Mouse (Mus musculus): Measurements from ENCODE around the gene Morn3. TPM values are rescaled to one million over a fixed set of nuclear protein-coding genes. Genes with fewer than 3 reads are reported as not detected.
A peak's percentile ranks its signal among the peaks of the same experiment; 100 is the strongest.

Gene Morn3
- polyA plus RNA-seq (2015; fragmentation: Nextera tagmentation; extraction: Ambion mirVana): 0.57 TPM in 1 of 2 replicates, not detected in the other

- Histone ChIP-seq H3K4me1 (ENCODE audit: control insufficient read depth, insufficient read depth, low read length) (peaks cover 8% of the 10 kb centered on the region), H3K4me2 (ENCODE audit: low read depth, low read length) (no peak within 1 kb of the TSS), H3K27ac (ENCODE audit: low read length) (no peak within 1 kb of the TSS), H3K4me3 (ENCODE audit: low read length) (no peak within 1 kb of the TSS), H3K9me3 (ENCODE audit: control insufficient read depth, low read length) (no peaks in the 10 kb centered on the region), H3K36me3 (ENCODE audit: control insufficient read depth, insufficient read depth, low read length) (no peaks in the 10 kb centered on the region), H3K27me3 (replicated peaks; ENCODE audit: control insufficient read depth, insufficient read depth, low read length) (no peaks in the 10 kb centered on the region), H3K9ac (ENCODE audit: low read depth, low read length) (no peak within 1 kb of the TSS)
- ATAC-seq: no peak
- WGBS: 74% methylated on average over 3 of the region's 3 CpGs
Measured at GRCm38 (mm10) chr5:123046916-123047315, at the start of gene Morn3. Morn3 (minus strand) TSS chr5:123047016.

- no peaks in the 10 kb centered on the region for H3K9me3 ChIP-seq (ENCODE audit: control insufficient read depth, low read length)
- no peaks in the 10 kb centered on the region for H3K36me3 ChIP-seq (ENCODE audit: control insufficient read depth, insufficient read depth, low read length)
- H3K4me2 ChIP-seq (ENCODE audit: low read depth, low read length): no peak overlapping the region
- H3K4me1 ChIP-seq (ENCODE audit: control insufficient read depth, insufficient read depth, low read length): no peaks in the 10 kb centered on the region
- H3K4me3 ChIP-seq (ENCODE audit: low read length): no peak overlapping the region
- ATAC-seq: no peak
- WGBS: 89% methylated on average over 8 of the region's 8 CpGs
- no peak overlapping the region for H3K9ac ChIP-seq (ENCODE audit: low read depth, low read length)
- no peak overlapping the region for H3K27ac ChIP-seq (ENCODE audit: low read length)
- H3K27me3 ChIP-seq (replicated peaks; ENCODE audit: control insufficient read depth, insufficient read depth, low read length): no peaks in the 10 kb centered on the region
Measured at GRCm38 (mm10) chr5:123096299-123096698, 49.5 kb upstream of the Morn3 start.

- Histone ChIP-seq H3K9me3 (ENCODE audit: control insufficient read depth, low read length) (no peaks in the 10 kb centered on the region), H3K9ac (ENCODE audit: low read depth, low read length) (no peak overlapping the region), H3K27me3 (replicated peaks; ENCODE audit: control insufficient read depth, insufficient read depth, low read length) (no peaks in the 10 kb centered on the region), H3K4me3 (ENCODE audit: low read length) (no peak overlapping the region), H3K36me3 (ENCODE audit: control insufficient read depth, insufficient read depth, low read length) (no peaks in the 10 kb centered on the region), H3K4me1 (ENCODE audit: control insufficient read depth, insufficient read depth, low read length) (no peaks in the 10 kb centered on the region), H3K4me2 (ENCODE audit: low read depth, low read length) (no peak overlapping the region), H3K27ac (ENCODE audit: low read length) (no peak overlapping the region)
- peak; percentile 73 for ATAC-seq
- WGBS: 76% methylated on average over 25 of the region's 25 CpGs
Measured at GRCm38 (mm10) chr5:123094238-123094991, 47.6 kb upstream of the Morn3 start.

GRCm38 (mm10) chr5:123093077-123093633 lies 46.3 kb upstream of the Morn3 start:
- H3K4me2 ChIP-seq (ENCODE audit: low read depth, low read length): no peak overlapping the region
- WGBS: 63% methylated on average over 14 of the region's 14 CpGs
- H3K9me3 ChIP-seq (ENCODE audit: control insufficient read depth, low read length): no peaks in the 10 kb centered on the region
- no peaks in the 10 kb centered on the region for H3K36me3 ChIP-seq (ENCODE audit: control insufficient read depth, insufficient read depth, low read length)
- ATAC-seq: no peak
- no peaks in the 10 kb centered on the region for H3K27me3 ChIP-seq (replicated peaks; ENCODE audit: control insufficient read depth, insufficient read depth, low read length)
- no peak overlapping the region for H3K27ac ChIP-seq (ENCODE audit: low read length)
- H3K4me3 ChIP-seq (ENCODE audit: low read length): no peak overlapping the region
- no peak overlapping the region for H3K9ac ChIP-seq (ENCODE audit: low read depth, low read length)
- H3K4me1 ChIP-seq (ENCODE audit: control insufficient read depth, insufficient read depth, low read length): no peaks in the 10 kb centered on the region

- ATAC-seq: no peak
Measured at GRCm38 (mm10) chr5:123090560-123091306, 43.9 kb upstream of the Morn3 start.

GRCm38 (mm10) chr5:123088784-123089183 lies 42.0 kb upstream of the Morn3 start:
- 95% methylated on average over 4 of the region's 4 CpGs for WGBS
- Histone ChIP-seq H3K4me1 (ENCODE audit: control insufficient read depth, insufficient read depth, low read length) (no peaks in the 10 kb centered on the region), H3K27me3 (replicated peaks; ENCODE audit: control insufficient read depth, insufficient read depth, low read length) (no peaks in the 10 kb centered on the region), H3K9me3 (ENCODE audit: control insufficient read depth, low read length) (no peaks in the 10 kb centered on the region), H3K4me3 (ENCODE audit: low read length) (no peak overlapping the region), H3K9ac (ENCODE audit: low read depth, low read length) (no peak overlapping the region), H3K27ac (ENCODE audit: low read length) (no peak overlapping the region), H3K4me2 (ENCODE audit: low read depth, low read length) (no peak overlapping the region), H3K36me3 (ENCODE audit: control insufficient read depth, insufficient read depth, low read length) (no peaks in the 10 kb centered on the region)
- no peak for ATAC-seq

More at GRCm38 (mm10) chr5:123090560-123091306, 43.9 kb upstream of the Morn3 start:
- H3K4me1 ChIP-seq (ENCODE audit: control insufficient read depth, insufficient read depth, low read length): no peaks in the 10 kb centered on the region
- H3K4me2 ChIP-seq (ENCODE audit: low read depth, low read length): no peak overlapping the region
- H3K9ac ChIP-seq (ENCODE audit: low read depth, low read length): no peak overlapping the region
- WGBS: 83% methylated on average over 10 of the region's 10 CpGs
- H3K27ac ChIP-seq (ENCODE audit: low read length): no peak overlapping the region
- H3K9me3 ChIP-seq (ENCODE audit: control insufficient read depth, low read length): no peaks in the 10 kb centered on the region
- H3K4me3 ChIP-seq (ENCODE audit: low read length): no peak overlapping the region
- H3K36me3 ChIP-seq (ENCODE audit: control insufficient read depth, insufficient read depth, low read length): no peaks in the 10 kb centered on the region
- no peaks in the 10 kb centered on the region for H3K27me3 ChIP-seq (replicated peaks; ENCODE audit: control insufficient read depth, insufficient read depth, low read length)

- 78% methylated on average over 2 of the region's 2 CpGs for WGBS
- no peaks in the 10 kb centered on the region for H3K4me1 ChIP-seq (ENCODE audit: control insufficient read depth, insufficient read depth, low read length)
- no peak overlapping the region for H3K4me2 ChIP-seq (ENCODE audit: low read depth, low read length)
- H3K36me3 ChIP-seq (ENCODE audit: control insufficient read depth, insufficient read depth, low read length): no peaks in the 10 kb centered on the region
- no peak overlapping the region for H3K9ac ChIP-seq (ENCODE audit: low read depth, low read length)
- no peak overlapping the region for H3K4me3 ChIP-seq (ENCODE audit: low read length)
- no peak for ATAC-seq
- H3K9me3 ChIP-seq (ENCODE audit: control insufficient read depth, low read length): no peaks in the 10 kb centered on the region
- no peaks in the 10 kb centered on the region for H3K27me3 ChIP-seq (replicated peaks; ENCODE audit: control insufficient read depth, insufficient read depth, low read length)
- no peak overlapping the region for H3K27ac ChIP-seq (ENCODE audit: low read length)
Measured at GRCm38 (mm10) chr5:123086501-123086900, 39.7 kb upstream of the Morn3 start.

GRCm38 (mm10) chr5:123083340-123084050 lies 36.7 kb upstream of the Morn3 start:
- ATAC-seq: no peak
- Histone ChIP-seq H3K27ac (ENCODE audit: low read length) (no peak overlapping the region), H3K36me3 (ENCODE audit: control insufficient read depth, insufficient read depth, low read length) (no peaks in the 10 kb centered on the region), H3K9me3 (ENCODE audit: control insufficient read depth, low read length) (peaks cover 4% of the 10 kb centered on the region; the same call in 1 of the 2 replicates), H3K27me3 (replicated peaks; ENCODE audit: control insufficient read depth, insufficient read depth, low read length) (no peaks in the 10 kb centered on the region), H3K4me2 (ENCODE audit: low read depth, low read length) (no peak overlapping the region), H3K4me3 (ENCODE audit: low read length) (no peak overlapping the region), H3K4me1 (ENCODE audit: control insufficient read depth, insufficient read depth, low read length) (no peaks in the 10 kb centered on the region), H3K9ac (ENCODE audit: low read depth, low read length) (no peak overlapping the region)
- 70% methylated on average over 13 of the region's 13 CpGs for WGBS

- no peak for ATAC-seq
- WGBS: 94% methylated on average over 12 of the region's 13 CpGs
- Histone ChIP-seq H3K4me1 (ENCODE audit: control insufficient read depth, insufficient read depth, low read length) (peaks cover 14% of the 10 kb centered on the region), H3K27me3 (replicated peaks; ENCODE audit: control insufficient read depth, insufficient read depth, low read length) (no peaks in the 10 kb centered on the region), H3K36me3 (ENCODE audit: control insufficient read depth, insufficient read depth, low read length) (no peaks in the 10 kb centered on the region), H3K9me3 (ENCODE audit: control insufficient read depth, low read length) (peaks cover 4% of the 10 kb centered on the region; the same call in 1 of the 2 replicates), H3K27ac (ENCODE audit: low read length) (no peak overlapping the region), H3K4me3 (ENCODE audit: low read length) (no peak overlapping the region), H3K9ac (ENCODE audit: low read depth, low read length) (no peak overlapping the region), H3K4me2 (ENCODE audit: low read depth, low read length) (no peak overlapping the region)
Measured at GRCm38 (mm10) chr5:123080510-123080909, 33.7 kb upstream of the Morn3 start.

All from intestine, embryonic 16.5 days (tissue).